Mouse (Mus musculus): Measurements from ENCODE around the gene Acox1. TPM values are rescaled to one million over a fixed set of nuclear protein-coding genes. Genes with fewer than 3 reads are reported as not detected.

Gene Acox1
- total RNA-seq, 2 experiments from 2014 or later, result 62.6 to 80.1 TPM

GRCm38 (mm10) chr11:116213877-116214510 is 15.1 kb upstream of the Acox1 start:
- DNase-seq, result no peak
- intact Hi-C loops (cut with DNase I), result no loop called here

- intact Hi-C loops (cut with DNase I), result no loop called here
- DNase-seq, result no peak
Observed at GRCm38 (mm10) chr11:116212847-116213246, 14.0 kb upstream of the Acox1 start.

GRCm38 (mm10) chr11:116210696-116211095 is 11.9 kb upstream of the Acox1 start:
- no peak for DNase-seq
- intact Hi-C loops (cut with DNase I), result no loop called here

GRCm38 (mm10) chr11:116209257-116209656 is 10.4 kb upstream of the Acox1 start:
- intact Hi-C loops (cut with DNase I), result no loop called here
- DNase-seq, result no peak

- intact Hi-C loops (cut with DNase I), result no loop called here
- no peak for DNase-seq
Observed at GRCm38 (mm10) chr11:116208660-116209059, 9.8 kb upstream of the Acox1 start.

- intact Hi-C loops (cut with DNase I), result no loop called here
- DNase-seq, result no peak
Observed at GRCm38 (mm10) chr11:116206678-116207077, 7.8 kb upstream of the Acox1 start.

GRCm38 (mm10) chr11:116203150-116203549 is 4.3 kb upstream of the Acox1 start:
- DNase-seq, result no peak
- intact Hi-C loops (cut with DNase I), result no loop called here

- intact Hi-C loops (cut with DNase I), result no loop called here
- no peak for DNase-seq
Observed at GRCm38 (mm10) chr11:116201151-116201550, 2.3 kb upstream of the Acox1 start.

GRCm38 (mm10) chr11:116198132-116198531 is 713 bp downstream of the Acox1 start:
- DNase-seq, result no peak
- intact Hi-C loops (cut with DNase I), result no loop called here

- intact Hi-C loops (cut with DNase I), result no loop called here
- no peak for DNase-seq
Observed at GRCm38 (mm10) chr11:116197584-116197906, 1.3 kb downstream of the Acox1 start.

GRCm38 (mm10) chr11:116196866-116197583 is 1.8 kb downstream of the Acox1 start:
- intact Hi-C loops (cut with DNase I), result no loop called here
- DNase-seq, result no peak

- DNase-seq, result no peak
- intact Hi-C loops (cut with DNase I), result no loop called here
Observed at GRCm38 (mm10) chr11:116196336-116196735, 2.5 kb downstream of the Acox1 start.

- no peak for DNase-seq
- intact Hi-C loops (cut with DNase I), result no loop called here
Observed at GRCm38 (mm10) chr11:116195252-116195651, 3.6 kb downstream of the Acox1 start.

- DNase-seq, result no peak
- intact Hi-C loops (cut with DNase I), result no loop called here
Observed at GRCm38 (mm10) chr11:116194619-116195018, 4.2 kb downstream of the Acox1 start.

GRCm38 (mm10) chr11:116187226-116187930 is 11.5 kb downstream of the Acox1 start:
- intact Hi-C loops (cut with DNase I), result no loop called here
- DNase-seq, result no peak

GRCm38 (mm10) chr11:116186360-116186759 is 12.5 kb downstream of the Acox1 start:
- intact Hi-C loops (cut with DNase I), result no loop called here
- no peak for DNase-seq

- intact Hi-C loops (cut with DNase I), result no loop called here
Observed at GRCm38 (mm10) chr11:116185836-116186235, 13.0 kb downstream of the Acox1 start.

GRCm38 (mm10) chr11:116178411-116179121 is 20.3 kb downstream of the Acox1 start:
- DNase-seq, result no peak
- intact Hi-C loops (cut with DNase I), result no loop called here

More at GRCm38 (mm10) chr11:116185836-116186235, 13.0 kb downstream of the Acox1 start:
- no peak for DNase-seq

GRCm38 (mm10) chr11:116176010-116176409 is 22.8 kb downstream of the Acox1 start:
- DNase-seq, result no peak
- intact Hi-C loops (cut with DNase I), result no loop called here

- no peak for DNase-seq
- intact Hi-C loops (cut with DNase I), result no loop called here
Observed at GRCm38 (mm10) chr11:116174775-116175448, 23.9 kb downstream of the Acox1 start.

- intact Hi-C loops (cut with DNase I), result no loop called here
Observed at GRCm38 (mm10) chr11:116171959-116172358, 26.9 kb downstream of the Acox1 start.

More at GRCm38 (mm10) chr11:116171959-116172358, 26.9 kb downstream of the Acox1 start:
- no peak for DNase-seq
